Mouse (Mus musculus): ENCODE measurements around the gene Olfr1246. TPM values are rescaled to one million over a fixed set of nuclear protein-coding genes. Genes with fewer than 3 reads are reported as not detected.
"Not testable (repeated sequence)": the region's sequence is repeated elsewhere in the genome, so short reads cannot be mapped to it uniquely, and the experiment has no call there.

The Olfr1246 gene
- polyA plus RNA-seq (2014; fragmentation: Nextera tagmentation; extraction: Ambion mirVana): not detected in 2 replicates

DNA sequence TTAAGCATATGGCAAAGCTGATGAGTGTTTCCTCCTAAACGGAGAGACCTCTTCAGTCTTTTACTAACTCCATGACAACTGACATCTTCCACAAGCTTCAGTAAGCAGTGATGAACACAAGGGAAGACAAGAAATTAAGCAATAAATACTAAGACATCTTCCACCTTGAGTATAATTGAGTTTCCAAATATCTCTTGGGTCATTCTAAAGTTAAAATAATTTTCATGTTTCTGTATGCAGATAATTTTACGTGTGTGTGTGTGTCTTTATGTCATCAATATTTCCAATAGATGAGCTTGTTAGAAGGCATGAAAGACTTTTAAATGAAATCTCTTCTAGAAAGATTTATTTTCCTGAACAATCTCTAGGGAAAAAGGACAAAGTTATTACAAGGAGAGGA, at the start of gene Olfr1246:
TSS of gene Olfr1246 (minus strand) at position 101 of the 400 bp plus-strand sequence.
- no peak within 1 kb of the TSS for H3K9ac ChIP-seq (ENCODE audit: low read depth, low read length)
- 83% methylated on average over 2 of the region's 2 CpGs for WGBS

DNA sequence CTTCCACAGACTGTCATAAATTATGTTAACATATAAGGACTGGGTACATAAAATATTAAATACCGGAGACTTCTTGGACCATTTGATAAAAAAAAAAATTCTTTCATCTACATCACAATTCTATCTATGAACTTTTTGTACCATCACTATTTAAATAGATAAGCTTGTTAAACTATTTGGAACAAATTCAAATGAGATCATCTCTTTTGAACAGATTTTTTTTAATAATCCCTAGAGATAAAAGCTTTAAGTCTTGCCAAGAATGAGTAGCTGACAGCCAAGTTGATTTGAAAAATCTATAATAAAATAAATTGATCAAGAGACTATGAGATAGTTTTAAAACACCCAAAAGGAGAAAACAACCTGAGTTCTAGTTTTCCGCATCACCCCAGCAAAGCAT, 41.9 kb upstream of the Olfr1246 start, which contains the start of gene Olfr1249:
TSS of gene Olfr1249 (minus strand) at position 101 of the 400 bp plus-strand sequence.
- no peak for ATAC-seq (ENCODE audit: low FRiP score)
- Histone ChIP-seq H3K9me3 (ENCODE audit: control insufficient read depth, low read length) (no peaks in the 10 kb centered on the region), H3K4me1 (replicated peaks; ENCODE audit: control insufficient read depth, insufficient read depth, low read length) (no peaks in the 10 kb centered on the region), H3K9ac (ENCODE audit: low read depth, low read length) (no peak within 1 kb of the TSS), H3K4me3 (ENCODE audit: low read depth, low read length) (no peak within 1 kb of the TSS), H3K36me3 (ENCODE audit: control insufficient read depth, insufficient read depth, low read length) (no peaks in the 10 kb centered on the region), H3K27me3 (ENCODE audit: control insufficient read depth, insufficient read depth, low read length) (no peaks in the 10 kb centered on the region), H3K27ac (ENCODE audit: low read depth, low read length) (no peak within 1 kb of the TSS), H3K4me2 (replicated peaks; ENCODE audit: low read depth, low read length) (no peak within 1 kb of the TSS)
- DNase-seq (ENCODE audit: low spot score): no peak
- 94% methylated on average over 2 of the region's 2 CpGs for WGBS

More for the DNA sequence above, at the start of gene Olfr1246:
- DNase-seq (ENCODE audit: low spot score): no peak
- no peak for ATAC-seq (ENCODE audit: low FRiP score)
- Histone ChIP-seq H3K4me2 (replicated peaks; ENCODE audit: low read depth, low read length) (no peak within 1 kb of the TSS), H3K36me3 (ENCODE audit: control insufficient read depth, insufficient read depth, low read length) (no peaks in the 10 kb centered on the region), H3K4me1 (replicated peaks; ENCODE audit: control insufficient read depth, insufficient read depth, low read length) (no peaks in the 10 kb centered on the region), H3K9me3 (ENCODE audit: control insufficient read depth, low read length) (no peaks in the 10 kb centered on the region), H3K27ac (ENCODE audit: low read depth, low read length) (no peak within 1 kb of the TSS), H3K27me3 (ENCODE audit: control insufficient read depth, insufficient read depth, low read length) (no peaks in the 10 kb centered on the region), H3K4me3 (ENCODE audit: low read depth, low read length) (no peak within 1 kb of the TSS)

DNA sequence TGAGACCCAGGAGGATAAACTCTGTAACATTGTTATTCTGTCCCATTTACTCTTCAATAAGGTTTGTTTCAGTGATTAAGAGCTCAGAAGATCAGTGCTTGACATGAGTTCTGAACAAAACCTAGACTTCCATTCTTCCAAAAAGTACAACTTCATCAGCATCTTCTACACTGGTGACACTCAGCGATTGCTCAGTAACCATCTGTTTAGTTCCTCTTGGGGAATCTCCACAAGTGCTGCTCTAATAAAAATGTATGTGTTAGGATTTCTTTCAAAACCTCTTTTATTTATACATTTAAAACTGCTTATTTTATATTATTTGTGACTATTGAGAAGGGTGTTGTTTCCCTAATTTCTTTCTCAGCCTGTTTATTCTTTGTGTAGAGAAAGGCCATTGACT, 25.2 kb upstream of the Olfr1246 start, which contains the start of gene Olfr1248:
TSS of gene Olfr1248 (minus strand) at position 101 of the 400 bp plus-strand sequence.
- DNase-seq (ENCODE audit: low spot score); H3K4me2 ChIP-seq (replicated peaks; ENCODE audit: low read depth, low read length); H3K9me3 ChIP-seq (ENCODE audit: control insufficient read depth, low read length); H3K9ac ChIP-seq (ENCODE audit: low read depth, low read length); H3K27ac ChIP-seq (ENCODE audit: low read depth, low read length); H3K36me3 ChIP-seq (ENCODE audit: control insufficient read depth, insufficient read depth, low read length); H3K27me3 ChIP-seq (ENCODE audit: control insufficient read depth, insufficient read depth, low read length); H3K4me1 ChIP-seq (replicated peaks; ENCODE audit: control insufficient read depth, insufficient read depth, low read length); H3K4me3 ChIP-seq (ENCODE audit: low read depth, low read length); ATAC-seq (ENCODE audit: low FRiP score): not testable (repeated sequence)
- 94% methylated on average over 1 of the region's 1 CpGs for WGBS

DNA sequence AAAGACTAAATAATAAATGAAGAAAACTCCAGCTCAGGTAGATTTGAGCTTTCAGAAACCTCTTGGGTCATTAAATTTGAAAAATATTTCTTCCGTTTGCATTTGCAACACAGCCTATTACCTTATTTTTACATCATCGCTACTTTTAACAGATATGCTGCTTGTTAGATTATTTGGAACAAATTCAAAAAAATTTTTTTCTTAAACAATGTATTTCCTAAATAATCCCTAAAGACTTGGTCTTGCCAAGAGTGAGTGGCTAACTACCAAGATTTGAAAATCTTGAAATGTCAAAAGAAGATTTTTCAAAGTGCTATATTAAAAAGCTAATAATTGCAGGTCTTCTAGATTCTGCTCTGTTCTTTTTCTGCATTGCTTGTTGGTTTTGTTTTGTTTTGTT, 21.1 kb upstream of the Olfr1246 start, which contains the start of gene Olfr1247:
TSS of gene Olfr1247 (minus strand) at position 101 of the 400 bp plus-strand sequence.
- DNase-seq (ENCODE audit: low spot score): no peak
- ATAC-seq (ENCODE audit: low FRiP score): no peak
- Histone ChIP-seq H3K36me3 (ENCODE audit: control insufficient read depth, insufficient read depth, low read length) (no peaks in the 10 kb centered on the region), H3K27me3 (ENCODE audit: control insufficient read depth, insufficient read depth, low read length) (no peaks in the 10 kb centered on the region), H3K9me3 (ENCODE audit: control insufficient read depth, low read length) (no peaks in the 10 kb centered on the region), H3K4me2 (replicated peaks; ENCODE audit: low read depth, low read length) (no peak within 1 kb of the TSS), H3K4me1 (replicated peaks; ENCODE audit: control insufficient read depth, insufficient read depth, low read length) (no peaks in the 10 kb centered on the region), H3K27ac (ENCODE audit: low read depth, low read length) (no peak within 1 kb of the TSS), H3K9ac (ENCODE audit: low read depth, low read length) (no peak within 1 kb of the TSS), H3K4me3 (ENCODE audit: low read depth, low read length) (no peak within 1 kb of the TSS)
- 95% methylated on average over 2 of the region's 2 CpGs for WGBS

DNA sequence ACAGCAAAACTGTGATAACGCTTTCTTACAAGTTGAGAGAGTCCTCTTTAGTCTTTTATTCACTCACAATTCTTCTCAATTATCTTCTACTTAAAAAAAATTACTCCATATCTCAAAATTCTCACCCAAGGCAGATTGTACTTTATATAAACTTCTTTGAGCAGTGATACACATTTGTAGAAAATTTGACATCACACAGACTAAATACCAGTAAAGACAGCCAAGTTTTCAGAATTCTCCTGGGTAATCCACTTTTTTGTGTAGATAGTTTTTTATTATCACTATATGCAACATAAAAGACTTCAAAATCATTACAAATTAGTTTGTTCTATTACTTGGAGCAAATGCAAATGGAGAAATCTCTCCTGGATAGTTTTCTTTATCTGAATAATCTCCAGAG, 14.6 kb downstream of the Olfr1246 start, which contains the start of gene Olfr1245:
TSS of gene Olfr1245 (minus strand) at position 101 of the 400 bp plus-strand sequence.
- Histone ChIP-seq H3K4me1 (replicated peaks; ENCODE audit: control insufficient read depth, insufficient read depth, low read length) (no peaks in the 10 kb centered on the region), H3K4me2 (replicated peaks; ENCODE audit: low read depth, low read length) (no peak within 1 kb of the TSS), H3K36me3 (ENCODE audit: control insufficient read depth, insufficient read depth, low read length) (no peaks in the 10 kb centered on the region), H3K4me3 (ENCODE audit: low read depth, low read length) (no peak within 1 kb of the TSS), H3K9ac (ENCODE audit: low read depth, low read length) (no peak within 1 kb of the TSS), H3K9me3 (ENCODE audit: control insufficient read depth, low read length) (no peaks in the 10 kb centered on the region), H3K27ac (ENCODE audit: low read depth, low read length) (no peak within 1 kb of the TSS), H3K27me3 (ENCODE audit: control insufficient read depth, insufficient read depth, low read length) (no peaks in the 10 kb centered on the region)
- ATAC-seq (ENCODE audit: low FRiP score) (no peak), DNase-seq (ENCODE audit: low spot score) (no peak)
- 90% methylated on average over 1 of the region's 1 CpGs for WGBS

DNA sequence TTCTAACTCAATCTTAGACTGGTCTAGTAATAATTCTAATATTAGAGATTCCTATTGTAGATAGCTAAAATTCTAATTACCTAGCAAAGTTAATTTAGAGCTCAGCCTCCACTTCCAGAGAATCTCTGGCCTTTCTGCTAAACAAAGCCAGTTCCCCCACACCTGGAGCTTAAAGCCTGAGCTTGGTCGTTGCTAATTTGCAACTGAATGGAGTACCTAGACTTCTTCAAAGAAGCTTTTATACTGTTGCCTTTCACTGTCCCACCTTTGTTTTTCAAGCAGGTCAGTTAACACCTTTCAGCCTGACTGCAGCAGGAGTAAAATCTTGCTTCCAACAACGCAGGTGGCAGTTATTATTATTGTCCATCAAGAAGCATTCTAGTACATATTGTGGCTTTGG, 30.3 kb downstream of the Olfr1246 start:
- not testable (repeated sequence) for DNase-seq (ENCODE audit: low spot score); H3K4me3 ChIP-seq (ENCODE audit: low read depth, low read length); H3K4me1 ChIP-seq (replicated peaks; ENCODE audit: control insufficient read depth, insufficient read depth, low read length); H3K9ac ChIP-seq (ENCODE audit: low read depth, low read length); ATAC-seq (ENCODE audit: low FRiP score); H3K27me3 ChIP-seq (ENCODE audit: control insufficient read depth, insufficient read depth, low read length); H3K36me3 ChIP-seq (ENCODE audit: control insufficient read depth, insufficient read depth, low read length); H3K4me2 ChIP-seq (replicated peaks; ENCODE audit: low read depth, low read length); H3K9me3 ChIP-seq (ENCODE audit: control insufficient read depth, low read length); H3K27ac ChIP-seq (ENCODE audit: low read depth, low read length)
- WGBS: 65% methylated on average over 2 of the region's 2 CpGs

DNA sequence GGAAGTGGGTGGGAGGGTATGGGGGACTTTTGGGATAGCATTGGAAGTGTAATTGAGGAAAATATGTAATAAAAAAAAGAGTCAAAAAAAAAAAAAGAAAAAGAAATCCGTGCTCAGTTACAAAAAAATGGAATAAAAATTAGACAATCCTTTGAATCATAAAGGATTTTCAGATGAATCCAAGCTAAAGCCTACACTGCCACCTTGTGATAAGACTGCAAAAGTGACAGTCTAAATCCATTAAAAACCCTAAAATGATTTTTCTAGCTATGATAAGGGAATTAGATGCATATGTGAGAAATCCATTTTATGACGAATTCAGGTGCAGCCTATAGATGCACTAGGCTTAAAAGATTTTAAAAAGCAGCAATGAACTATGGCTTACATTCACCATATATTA, 48.4 kb downstream of the Olfr1246 start:
- no peaks in the 10 kb centered on the region for H3K9me3 ChIP-seq (ENCODE audit: control insufficient read depth, low read length)
- DNase-seq (ENCODE audit: low spot score): peak; percentile 6
- 64% methylated on average over 2 of the region's 2 CpGs for WGBS
- no peaks in the 10 kb centered on the region for H3K27me3 ChIP-seq (ENCODE audit: control insufficient read depth, insufficient read depth, low read length)
- no peak for ATAC-seq (ENCODE audit: low FRiP score)
- no peak overlapping the region for H3K4me3 ChIP-seq (ENCODE audit: low read depth, low read length)
- H3K4me2 ChIP-seq (replicated peaks; ENCODE audit: low read depth, low read length): no peak overlapping the region
- no peaks in the 10 kb centered on the region for H3K36me3 ChIP-seq (ENCODE audit: control insufficient read depth, insufficient read depth, low read length)
- no peak overlapping the region for H3K9ac ChIP-seq (ENCODE audit: low read depth, low read length)
- H3K27ac ChIP-seq (ENCODE audit: low read depth, low read length): no peak overlapping the region
- H3K4me1 ChIP-seq (replicated peaks; ENCODE audit: control insufficient read depth, insufficient read depth, low read length): no peaks in the 10 kb centered on the region

DNA sequence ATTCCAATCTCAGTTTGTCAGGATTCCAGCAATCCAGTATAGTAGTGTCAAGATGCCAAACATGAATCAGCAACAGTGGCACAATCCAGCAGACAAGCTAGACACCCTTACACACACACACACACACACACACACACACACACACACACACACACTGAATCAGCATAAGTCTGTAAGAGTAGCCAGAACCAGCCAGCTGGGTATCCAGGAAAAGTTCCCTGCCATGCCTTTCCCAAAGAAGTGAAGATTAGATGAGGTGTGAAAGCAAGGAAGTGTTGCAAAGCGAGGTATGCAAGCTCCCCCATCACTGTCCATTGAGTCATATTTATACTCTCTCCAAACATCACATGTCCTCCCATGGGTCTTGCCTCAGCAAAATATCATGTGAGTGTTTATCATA, 53.0 kb downstream of the Olfr1246 start:
- Histone ChIP-seq H3K9me3 (ENCODE audit: control insufficient read depth, low read length) (no peaks in the 10 kb centered on the region), H3K4me3 (ENCODE audit: low read depth, low read length) (no peak overlapping the region), H3K36me3 (ENCODE audit: control insufficient read depth, insufficient read depth, low read length) (no peaks in the 10 kb centered on the region), H3K4me1 (replicated peaks; ENCODE audit: control insufficient read depth, insufficient read depth, low read length) (no peaks in the 10 kb centered on the region), H3K4me2 (replicated peaks; ENCODE audit: low read depth, low read length) (no peak overlapping the region), H3K9ac (ENCODE audit: low read depth, low read length) (no peak overlapping the region), H3K27me3 (ENCODE audit: control insufficient read depth, insufficient read depth, low read length) (no peaks in the 10 kb centered on the region), H3K27ac (ENCODE audit: low read depth, low read length) (no peak overlapping the region)
- DNase-seq (ENCODE audit: low spot score): no peak
- WGBS: 71% methylated on average over 1 of the region's 1 CpGs
- ATAC-seq (ENCODE audit: low FRiP score): no peak
